Mouse (Mus musculus): ENCODE results near the gene Map4k4. TPM values are rescaled to one million over a fixed set of nuclear protein-coding genes. Genes with fewer than 3 reads are reported as not detected.

The Map4k4 gene
- polyA plus RNA-seq, 1 experiment from 2014 or later: 3.5 TPM

DNA sequence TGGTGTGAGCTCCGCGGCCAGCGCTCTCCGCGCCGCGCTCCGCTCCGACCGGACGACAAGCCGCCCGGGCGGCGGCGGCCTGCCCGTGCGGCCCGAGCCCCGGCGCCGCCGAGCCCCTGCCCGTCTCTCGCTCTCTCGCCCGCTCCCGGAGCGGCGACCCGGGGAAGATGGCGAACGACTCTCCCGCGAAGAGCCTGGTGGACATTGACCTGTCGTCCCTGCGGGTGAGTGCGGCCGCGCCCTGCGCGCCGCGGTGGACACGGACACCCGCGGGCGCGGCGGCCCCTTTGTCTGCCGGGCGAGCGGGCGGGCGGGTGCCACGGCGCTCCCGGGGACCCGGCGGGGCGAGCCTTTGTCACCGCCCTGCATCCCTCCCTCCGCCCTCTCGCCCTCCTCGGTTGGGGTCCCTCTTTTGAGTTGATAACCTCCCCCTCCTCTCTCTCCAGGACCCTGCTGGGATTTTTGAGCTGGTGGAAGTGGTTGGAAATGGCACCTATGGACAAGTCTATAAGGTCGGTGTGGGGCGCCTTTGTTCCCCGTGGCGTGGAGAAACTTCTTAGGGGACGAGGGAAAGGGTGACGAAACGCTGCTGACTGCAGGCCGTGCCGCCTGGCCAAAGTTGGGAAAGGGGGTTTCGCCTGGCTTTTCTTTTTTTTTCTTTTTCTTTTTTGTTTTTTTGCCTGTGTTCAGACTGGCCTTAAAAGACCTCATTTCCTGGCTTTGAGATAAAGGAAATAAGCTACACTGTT lies 524 bp downstream of the Map4k4 start:
- WGBS (ENCODE audit: insufficient replicate concordance): under 1% methylated on average over 63 of the region's 75 CpGs
- peaks cover 49% of the 10 kb centered on the region for H3K27me3 ChIP-seq
- peak overlapping the region; percentile 67 for H3K4me3 ChIP-seq (replicated peaks)
- ATAC-seq (ENCODE audit: insufficient read depth): peak; percentile 30; the same call in 1 of the 2 replicates
- peak overlapping the region; percentile 78 for H3K27ac ChIP-seq (replicated peaks)
- no peaks in the 10 kb centered on the region for H3K9me3 ChIP-seq (replicated peaks)
- H3K4me1 ChIP-seq (replicated peaks): peaks cover 40% of the 10 kb centered on the region
- peak overlapping the region; percentile 71 for H3K4me2 ChIP-seq
- H3K36me3 ChIP-seq (replicated peaks): no peaks in the 10 kb centered on the region
- H3K9ac ChIP-seq: peak overlapping the region; percentile 58

DNA sequence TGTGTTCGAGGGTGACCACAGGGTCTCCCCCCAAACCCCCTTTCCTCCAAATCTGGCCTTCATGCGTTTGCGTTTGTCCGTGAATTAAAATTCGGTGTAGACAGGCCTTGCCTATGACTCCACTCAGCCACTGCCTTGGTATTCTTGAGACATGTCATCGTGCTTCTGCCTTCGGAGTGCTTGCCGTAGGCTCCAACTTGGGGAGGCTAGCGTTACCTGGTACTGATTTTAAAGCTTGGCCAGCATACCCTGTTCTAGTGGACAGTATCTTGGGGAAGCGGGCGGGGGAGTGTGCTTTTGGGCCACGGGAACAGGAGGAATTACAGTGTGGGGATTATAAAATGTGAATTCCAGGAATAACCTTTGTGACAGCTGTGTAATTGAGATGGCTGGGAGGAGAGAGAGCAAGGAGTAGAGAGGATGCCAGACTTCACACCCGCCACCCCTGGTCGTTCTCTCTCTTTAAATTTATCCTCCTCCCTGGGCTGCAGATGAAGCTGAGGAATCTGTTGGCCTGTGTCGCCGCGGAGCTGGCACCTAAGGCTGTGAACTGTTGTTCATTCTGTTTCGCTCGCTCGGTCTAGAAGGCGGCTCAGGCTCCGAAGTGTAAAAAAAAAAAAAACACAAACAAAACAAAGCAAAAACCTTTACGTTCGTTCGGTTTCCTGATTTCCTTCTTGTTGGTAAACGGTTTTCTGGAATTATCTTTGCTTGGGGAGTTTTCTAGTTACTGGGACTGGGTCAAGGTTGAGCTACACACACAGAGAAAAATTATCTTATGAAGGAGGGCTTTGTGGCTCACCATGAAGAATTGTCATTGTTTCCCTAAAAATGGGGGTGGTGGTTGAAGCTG lies 1.4 kb downstream of the Map4k4 start:
- H3K9me3 ChIP-seq (replicated peaks): no peaks in the 10 kb centered on the region
- WGBS (ENCODE audit: insufficient replicate concordance): 10% methylated on average over 26 of the region's 26 CpGs
- peak overlapping the region; percentile 78 for H3K27ac ChIP-seq (replicated peaks)
- H3K4me1 ChIP-seq (replicated peaks): peaks cover 36% of the 10 kb centered on the region
- H3K9ac ChIP-seq: peak overlapping the region; percentile 58; the same call in 1 of the 2 replicates
- ATAC-seq (ENCODE audit: insufficient read depth): no peak
- no peaks in the 10 kb centered on the region for H3K36me3 ChIP-seq (replicated peaks)
- H3K4me3 ChIP-seq (replicated peaks): peak overlapping the region; percentile 67
- H3K27me3 ChIP-seq: peaks cover 49% of the 10 kb centered on the region
- H3K4me2 ChIP-seq: peak overlapping the region; percentile 71

DNA sequence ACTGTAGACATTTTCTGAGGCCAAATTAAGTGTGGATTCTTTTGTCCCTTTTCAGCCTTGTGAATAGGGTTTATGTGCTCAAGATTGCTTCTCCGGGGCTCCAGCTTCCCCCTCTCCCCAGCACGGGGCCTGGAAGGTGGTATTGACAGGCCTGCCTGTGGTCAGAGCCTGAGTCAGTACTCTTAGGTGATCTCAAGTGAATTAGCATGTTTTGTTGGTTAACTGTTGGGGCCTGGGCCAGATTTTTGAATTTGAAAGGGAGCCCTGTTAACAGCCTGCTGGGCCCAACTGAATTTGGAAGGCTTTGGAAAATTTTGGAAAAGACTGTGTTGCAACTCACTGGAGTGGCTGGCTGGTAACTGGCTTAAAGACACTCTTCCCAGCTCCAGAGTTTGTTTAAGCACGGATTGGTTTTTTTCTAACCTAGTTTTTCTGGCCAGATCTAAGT lies 2.0 kb downstream of the Map4k4 start:
- 19% methylated on average over 3 of the region's 3 CpGs for WGBS (ENCODE audit: insufficient replicate concordance)
- H3K4me3 ChIP-seq (replicated peaks): peak overlapping the region; percentile 67

DNA sequence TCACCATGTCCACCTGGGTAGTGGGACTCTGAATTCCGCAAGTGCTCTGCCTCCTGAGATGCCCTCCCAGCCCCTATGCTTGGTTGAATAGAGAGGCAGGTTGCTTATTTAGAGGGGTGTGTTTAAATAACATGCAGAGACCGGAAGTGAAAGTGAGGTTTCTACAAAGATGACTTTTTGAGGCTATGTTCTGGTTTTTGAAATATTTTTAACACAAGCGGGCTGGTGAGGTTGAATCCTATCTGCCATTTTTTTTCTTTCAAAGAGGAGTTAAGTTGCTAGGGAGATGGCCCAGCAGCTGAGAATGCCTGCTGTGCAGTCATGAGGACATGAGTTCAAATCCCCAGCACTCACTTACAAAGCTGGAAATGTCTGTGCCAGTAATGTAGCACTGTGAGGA lies 4.0 kb downstream of the Map4k4 start:
- H3K4me1 ChIP-seq (replicated peaks): peaks cover 29% of the 10 kb centered on the region
- WGBS (ENCODE audit: insufficient replicate concordance): 63% methylated on average over 3 of the region's 3 CpGs
- H3K9me3 ChIP-seq (replicated peaks): no peaks in the 10 kb centered on the region
- peaks cover 36% of the 10 kb centered on the region for H3K27me3 ChIP-seq
- H3K4me2 ChIP-seq: no peak overlapping the region
- H3K9ac ChIP-seq: no peak overlapping the region
- H3K4me3 ChIP-seq (replicated peaks): no peak overlapping the region
- no peak overlapping the region for H3K27ac ChIP-seq (replicated peaks)
- H3K36me3 ChIP-seq (replicated peaks): no peaks in the 10 kb centered on the region
- ATAC-seq (ENCODE audit: insufficient read depth): no peak

More for the DNA sequence above, 2.0 kb downstream of the Map4k4 start:
- Histone ChIP-seq H3K27ac (replicated peaks) (peak overlapping the region; percentile 54), H3K27me3 (peaks cover 49% of the 10 kb centered on the region), H3K4me1 (replicated peaks) (peaks cover 33% of the 10 kb centered on the region), H3K9me3 (replicated peaks) (no peaks in the 10 kb centered on the region), H3K36me3 (replicated peaks) (no peaks in the 10 kb centered on the region), H3K9ac (no peak overlapping the region), H3K4me2 (peak overlapping the region; percentile 71)
- ATAC-seq (ENCODE audit: insufficient read depth): no peak

DNA sequence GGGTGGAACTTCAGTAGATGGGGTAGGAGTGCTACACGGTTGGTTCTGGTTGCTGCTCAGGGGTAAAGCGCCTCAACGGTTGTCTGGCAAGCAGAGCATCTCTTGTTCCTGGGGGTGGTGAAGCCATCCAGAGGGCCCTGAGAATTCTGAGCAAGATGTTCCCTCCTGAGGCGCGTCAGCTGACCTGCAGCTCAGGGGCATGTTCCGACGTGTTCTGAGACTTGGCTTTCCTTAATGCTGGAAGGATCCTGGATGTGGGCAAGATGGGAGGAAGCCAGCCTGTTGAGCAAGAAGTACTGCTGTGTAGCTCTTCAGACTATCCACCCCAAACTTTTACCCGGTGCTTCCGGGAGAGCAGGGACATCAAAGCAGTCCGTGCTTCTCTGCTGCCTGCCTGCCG lies 6.2 kb downstream of the Map4k4 start:
- Histone ChIP-seq H3K9ac (no peak overlapping the region), H3K4me1 (replicated peaks) (peaks cover 24% of the 10 kb centered on the region), H3K9me3 (replicated peaks) (no peaks in the 10 kb centered on the region)

DNA sequence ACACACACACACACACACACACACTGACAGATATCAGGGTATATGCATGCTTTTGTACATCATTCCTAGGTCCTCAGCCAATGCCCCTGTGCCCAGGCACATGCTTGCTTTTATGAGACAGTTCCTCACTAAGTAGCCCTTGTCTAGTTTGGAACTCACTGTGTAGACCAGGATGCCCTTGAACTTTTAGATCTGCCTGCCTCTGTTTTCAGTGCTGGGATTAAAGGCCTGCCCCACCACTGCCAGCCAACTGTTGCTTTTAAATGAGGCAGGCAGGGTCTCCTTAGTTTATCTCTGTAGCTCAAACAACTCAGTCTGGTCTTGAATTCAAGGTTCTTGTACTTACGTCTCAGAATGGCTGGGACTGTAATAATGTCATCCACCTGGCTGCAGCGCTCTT lies 8.3 kb downstream of the Map4k4 start:
- no peak overlapping the region for H3K9ac ChIP-seq
- 0 out of 2 replicates have a peak, but pooled peaks cover 15% of the 10 kb centered on the region for H3K4me1 ChIP-seq (replicated peaks)
- H3K27ac ChIP-seq (replicated peaks): no peak overlapping the region
- no peaks in the 10 kb centered on the region for H3K27me3 ChIP-seq
- no peak overlapping the region for H3K4me3 ChIP-seq (replicated peaks)
- H3K4me2 ChIP-seq: no peak overlapping the region
- H3K36me3 ChIP-seq (replicated peaks): no peaks in the 10 kb centered on the region
- 68% methylated on average over 2 of the region's 2 CpGs for WGBS (ENCODE audit: insufficient replicate concordance)
- no peak for ATAC-seq (ENCODE audit: insufficient read depth)
- no peaks in the 10 kb centered on the region for H3K9me3 ChIP-seq (replicated peaks)

More for the DNA sequence above, 6.2 kb downstream of the Map4k4 start:
- Histone ChIP-seq H3K4me2 (no peak overlapping the region), H3K27ac (replicated peaks) (no peak overlapping the region), H3K36me3 (replicated peaks) (no peaks in the 10 kb centered on the region), H3K4me3 (replicated peaks) (no peak overlapping the region), H3K27me3 (peaks cover 14% of the 10 kb centered on the region)
- WGBS (ENCODE audit: insufficient replicate concordance): 64% methylated on average over 11 of the region's 11 CpGs
- ATAC-seq (ENCODE audit: insufficient read depth): no peak

DNA sequence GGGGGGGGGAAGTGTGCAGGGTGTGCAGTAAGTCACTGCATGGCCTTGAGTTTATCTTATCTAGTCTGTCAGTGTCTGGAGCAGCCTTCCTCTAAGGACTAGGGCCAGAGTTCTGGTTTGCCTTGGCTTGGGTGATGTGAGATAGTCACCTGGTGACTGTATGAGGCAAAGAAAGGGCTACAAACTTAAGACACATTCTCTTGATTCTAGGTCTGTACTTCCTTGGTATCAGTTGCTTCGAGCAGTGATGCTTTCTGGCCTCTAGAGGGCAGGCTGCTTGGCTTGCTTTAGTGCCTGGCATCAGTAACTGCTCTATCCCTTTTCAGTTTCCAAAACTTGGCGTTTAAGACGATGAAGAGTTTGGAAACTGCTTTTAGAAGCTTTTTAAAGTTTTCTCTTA lies 10.7 kb downstream of the Map4k4 start:
- no peak overlapping the region for H3K4me3 ChIP-seq (replicated peaks)
- no peak overlapping the region for H3K4me2 ChIP-seq
- H3K9me3 ChIP-seq (replicated peaks): no peaks in the 10 kb centered on the region
- H3K4me1 ChIP-seq (replicated peaks): 0 out of 2 replicates have a peak, but pooled peaks cover 8% of the 10 kb centered on the region
- H3K27me3 ChIP-seq: no peaks in the 10 kb centered on the region
- WGBS (ENCODE audit: insufficient replicate concordance): 34% methylated on average over 3 of the region's 3 CpGs
- H3K9ac ChIP-seq: no peak overlapping the region
- no peak overlapping the region for H3K27ac ChIP-seq (replicated peaks)
- ATAC-seq (ENCODE audit: insufficient read depth): no peak
- peaks cover 9% of the 10 kb centered on the region; the same call in 1 of the 2 replicates for H3K36me3 ChIP-seq (replicated peaks)

DNA sequence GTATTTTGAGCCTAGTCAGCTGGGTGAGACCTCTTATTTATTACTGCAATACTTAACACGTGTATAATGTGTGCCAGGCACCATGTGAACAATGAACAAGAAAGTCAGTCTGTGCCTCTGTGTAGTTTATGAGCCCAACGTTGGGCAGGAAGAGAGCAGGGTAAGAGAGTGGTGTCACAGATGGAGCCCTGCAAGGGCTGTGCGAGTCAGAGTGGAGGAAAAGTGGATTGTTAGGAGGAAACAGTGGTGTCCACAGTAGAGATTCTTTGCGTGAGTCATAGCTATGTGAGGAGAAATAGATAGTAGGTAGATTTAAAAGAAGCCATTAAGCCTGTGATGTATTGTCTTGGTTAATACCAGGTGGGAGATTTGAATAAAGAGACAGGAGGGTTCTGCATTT lies 12.5 kb downstream of the Map4k4 start:
- Histone ChIP-seq H3K9me3 (replicated peaks) (no peaks in the 10 kb centered on the region), H3K9ac (no peak overlapping the region), H3K4me2 (no peak overlapping the region), H3K27me3 (no peaks in the 10 kb centered on the region), H3K4me1 (replicated peaks) (peaks cover 9% of the 10 kb centered on the region; the same call in 1 of the 2 replicates), H3K4me3 (replicated peaks) (no peak overlapping the region), H3K27ac (replicated peaks) (no peak overlapping the region), H3K36me3 (replicated peaks) (peaks cover 9% of the 10 kb centered on the region; the same call in 1 of the 2 replicates)
- WGBS (ENCODE audit: insufficient replicate concordance): 50% methylated on average over 4 of the region's 4 CpGs
- no peak for ATAC-seq (ENCODE audit: insufficient read depth)

DNA sequence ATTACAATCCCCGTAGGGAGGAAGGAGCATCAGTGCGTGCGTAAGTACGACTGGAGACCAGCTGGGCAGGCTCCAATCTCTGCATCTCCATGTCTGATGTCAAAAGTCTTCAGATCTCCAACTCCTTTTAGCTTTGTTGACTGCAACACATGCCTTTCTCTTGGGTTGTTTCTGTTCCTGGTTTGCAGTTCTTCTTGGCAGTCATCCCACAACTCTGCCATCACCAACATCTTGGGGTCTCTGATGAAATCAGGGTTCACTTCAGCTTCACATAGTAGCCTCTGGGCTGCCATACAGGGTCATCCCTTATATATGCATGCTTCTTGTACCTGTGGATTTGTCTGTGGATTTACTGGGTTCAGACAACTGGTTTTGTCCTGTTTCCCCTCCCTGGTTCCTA lies 15.4 kb downstream of the Map4k4 start:
- Histone ChIP-seq H3K27me3 (no peaks in the 10 kb centered on the region), H3K27ac (replicated peaks) (no peak overlapping the region), H3K36me3 (replicated peaks) (peaks cover 9% of the 10 kb centered on the region; the same call in 1 of the 2 replicates), H3K4me3 (replicated peaks) (no peak overlapping the region), H3K4me1 (replicated peaks) (peaks cover 13% of the 10 kb centered on the region; the same call in 1 of the 2 replicates), H3K9ac (no peak overlapping the region), H3K4me2 (no peak overlapping the region), H3K9me3 (replicated peaks) (no peaks in the 10 kb centered on the region)
- ATAC-seq (ENCODE audit: insufficient read depth): no peak
- WGBS (ENCODE audit: insufficient replicate concordance): 93% methylated on average over 4 of the region's 4 CpGs

DNA sequence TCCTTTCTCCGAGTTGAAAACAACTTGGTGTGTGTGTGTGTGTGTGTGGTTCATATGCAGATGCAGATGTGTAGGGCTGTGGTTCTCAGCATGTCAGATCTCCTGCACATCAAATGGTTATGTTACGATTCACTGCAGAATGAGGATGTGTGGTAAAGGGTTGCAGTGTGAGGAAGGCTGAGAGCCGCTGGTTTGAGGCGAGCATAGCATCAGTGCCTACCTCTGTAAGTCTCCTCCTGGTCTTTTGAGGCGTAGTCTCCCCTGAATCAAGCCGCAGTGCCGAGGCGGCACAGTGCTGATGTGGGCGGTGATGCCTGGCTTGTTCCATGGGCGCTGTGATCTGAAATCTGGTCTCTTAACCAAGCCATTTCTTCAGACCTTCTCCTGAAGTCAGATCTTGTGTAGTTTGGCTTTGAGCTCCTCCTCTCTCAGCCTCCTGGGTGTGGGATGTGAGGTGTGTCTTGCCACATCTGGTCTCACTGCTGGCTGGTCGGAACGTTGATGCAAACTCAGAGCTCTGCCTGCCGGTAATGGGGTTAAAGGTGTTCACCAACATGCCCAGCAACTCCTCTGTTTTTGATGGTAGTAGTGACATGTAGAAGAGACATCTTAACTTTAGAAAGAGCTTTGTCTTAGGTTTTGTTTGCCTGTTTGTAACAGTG lies 17.3 kb downstream of the Map4k4 start:
- no peak overlapping the region for H3K9ac ChIP-seq
- H3K27me3 ChIP-seq: no peaks in the 10 kb centered on the region
- H3K4me2 ChIP-seq: no peak overlapping the region
- H3K27ac ChIP-seq (replicated peaks): no peak overlapping the region
- H3K36me3 ChIP-seq (replicated peaks): peaks cover 9% of the 10 kb centered on the region; the same call in 1 of the 2 replicates
- no peak overlapping the region for H3K4me3 ChIP-seq (replicated peaks)
- H3K9me3 ChIP-seq (replicated peaks): no peaks in the 10 kb centered on the region
- ATAC-seq (ENCODE audit: insufficient read depth): no peak
- whole genome bisulfite sequencing (ENCODE audit: insufficient replicate concordance): 70% methylated on average over 13 of the region's 13 CpGs
- peaks cover 28% of the 10 kb centered on the region for H3K4me1 ChIP-seq (replicated peaks)

Measured in liver, embryonic 15.5 days (tissue).